Mouse (Mus musculus) olfactory bulb, adult 2 months (tissue): ENCODE measurements around the gene Cd81.

Experiments
- CTCF ChIP-seq: fragments of 200-500 bp; IDR thresholded peaks from 2 replicates; pipeline ENCODE4 v1.5.1; 2012; ENCODE audit warnings: low read depth, mild to moderate bottlenecking, low read length, moderate library complexity; ENCODE audit not compliant: insufficient read depth
- POLR2A ChIP-seq: fragments of 200-500 bp; IDR thresholded peaks from 2 replicates; pipeline ENCODE4 v1.6.1; 2012; ENCODE audit warnings: mild to moderate bottlenecking, low read depth, low read length, moderate library complexity; ENCODE audit not compliant: insufficient read depth

- TF ChIP-seq CTCF (no peak), POLR2A (no peak)
Observed at GRCm38 (mm10) chr7:143058221-143058697, 5.7 kb downstream of the Cd81 start.
